Mouse (Mus musculus): Measurements from ENCODE around the gene Cacna1d.
A peak's percentile ranks its signal among the peaks of the same experiment; 100 is the strongest.

The Cacna1d gene

DNA sequence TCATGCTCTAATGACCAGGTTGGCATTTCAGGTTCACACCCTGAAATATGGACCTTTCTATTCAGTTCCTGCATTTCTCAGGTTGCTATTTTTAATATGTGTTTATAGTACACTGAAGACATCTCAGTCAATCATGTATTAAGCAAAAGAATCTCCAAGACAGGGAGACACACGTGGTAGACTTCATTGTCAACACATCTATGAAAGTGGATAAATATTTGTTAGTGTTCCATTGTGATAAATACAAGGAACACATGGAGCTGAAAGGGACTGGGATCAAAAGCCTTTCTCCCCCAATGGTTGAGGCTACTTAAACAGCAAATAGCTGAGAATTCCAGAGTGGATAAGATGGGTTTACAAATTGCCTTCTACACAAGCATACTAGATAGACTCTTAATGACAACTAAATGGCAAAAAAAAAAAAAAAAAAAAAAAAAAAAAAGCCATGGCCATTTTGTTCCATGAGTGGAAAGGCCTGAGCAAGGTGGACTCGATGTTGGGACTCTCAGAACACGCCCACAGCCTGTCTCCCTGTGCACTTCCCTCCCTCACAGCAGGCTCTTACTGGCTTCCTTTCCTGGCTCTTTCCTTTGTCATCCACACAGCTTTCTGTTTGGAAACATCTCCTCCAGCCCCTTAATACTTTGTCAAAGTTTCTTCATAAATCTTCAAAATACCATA, 127.6 kb downstream of the Cacna1d start:
- DNase-seq: no peak

DNA sequence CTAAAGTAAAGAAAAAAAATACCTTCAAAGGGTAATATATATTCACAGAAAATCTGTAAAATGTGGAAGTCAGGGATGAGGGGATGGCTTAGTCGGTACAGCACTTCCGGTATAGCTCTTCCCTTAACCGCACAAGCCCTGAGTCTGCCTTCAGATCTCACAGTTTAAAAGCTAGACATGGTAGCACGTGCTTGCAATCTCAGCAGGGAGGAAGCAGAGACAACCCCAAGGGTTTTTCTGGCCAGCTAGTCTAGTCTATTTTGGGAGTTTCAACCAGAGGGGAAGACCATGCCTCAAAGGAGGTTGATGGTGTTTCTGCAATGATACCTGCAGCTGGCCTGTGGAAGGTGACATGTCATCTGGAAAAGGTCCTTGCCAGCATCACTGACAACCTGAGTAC, 128.9 kb downstream of the Cacna1d start:
- DNase-seq: no peak

DNA sequence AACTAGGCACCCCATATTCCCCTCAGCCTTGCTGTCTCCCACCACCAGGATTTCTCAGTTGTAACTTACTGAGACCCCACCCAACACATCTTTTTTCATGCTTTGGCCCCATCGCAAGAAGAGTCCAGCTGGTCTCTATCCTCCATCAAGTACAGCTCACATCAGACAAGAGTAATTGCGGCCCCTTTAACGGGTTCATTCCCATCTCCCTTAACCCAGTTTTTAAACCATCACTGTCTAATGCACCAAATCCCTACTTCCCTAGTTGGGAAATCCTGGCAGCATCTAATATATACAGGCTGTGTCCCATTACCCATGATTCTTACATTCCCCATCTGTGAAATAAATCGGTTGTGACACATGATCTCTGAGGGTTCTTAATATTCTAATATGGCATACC, 130.8 kb downstream of the Cacna1d start:
- no peak for DNase-seq

DNA sequence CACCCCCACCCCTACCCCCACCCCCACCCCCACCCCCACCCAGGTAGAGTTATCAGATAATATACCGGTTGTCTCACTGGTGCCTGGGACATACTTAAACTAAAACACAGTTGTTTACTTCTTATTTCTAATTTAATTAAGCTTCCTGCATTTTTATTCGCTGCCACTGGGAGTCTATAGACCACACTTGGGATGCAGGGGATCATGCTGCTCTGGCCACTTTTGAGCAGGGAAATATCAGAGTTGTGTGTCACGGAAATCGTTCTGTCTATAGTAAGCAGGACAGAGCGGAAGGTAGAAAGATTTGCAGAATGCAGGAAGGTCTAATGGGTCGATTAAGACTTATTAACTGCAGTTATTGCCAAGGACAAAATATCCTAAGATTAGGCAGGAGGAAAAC, 131.3 kb downstream of the Cacna1d start:
- no peak for DNase-seq

DNA sequence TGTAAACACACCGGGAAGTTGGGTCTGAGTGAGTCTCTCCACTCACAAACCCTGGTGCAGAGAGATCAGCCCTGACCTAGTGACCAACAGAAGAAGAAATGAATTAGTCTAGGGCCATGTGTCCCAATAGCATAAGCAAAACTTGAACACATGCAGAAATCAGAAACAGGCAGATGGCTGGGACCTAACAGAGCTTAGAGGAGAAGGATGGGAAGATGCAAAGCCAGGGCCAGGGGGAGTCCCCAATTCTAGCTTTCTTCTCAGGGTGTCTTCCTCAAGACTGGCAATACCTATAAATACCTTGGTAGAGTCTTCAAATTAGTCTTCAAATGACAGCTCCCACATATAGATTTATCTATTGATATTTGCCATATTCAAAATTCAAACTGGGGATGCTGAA, 133.2 kb downstream of the Cacna1d start:
- no peak for DNase-seq

DNA sequence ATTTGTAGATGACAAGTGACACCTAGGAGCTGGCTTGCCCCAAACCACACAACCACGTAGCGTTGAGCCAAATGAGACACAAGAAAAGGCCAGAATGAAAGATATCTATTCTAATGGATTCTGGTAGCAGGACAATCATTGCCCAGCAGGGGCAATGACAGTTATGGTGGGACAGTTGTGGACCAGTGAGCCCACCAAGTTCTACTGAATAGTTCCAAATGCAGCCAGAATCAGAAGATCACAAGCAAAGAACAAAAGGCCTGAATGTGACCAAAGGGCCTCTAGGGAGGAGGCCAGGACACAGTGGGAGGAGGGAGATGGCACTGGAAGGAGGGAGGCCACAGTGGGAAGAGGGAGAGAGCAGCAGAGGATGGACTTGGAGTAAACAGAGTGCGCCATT, 134.8 kb downstream of the Cacna1d start:
- no peak for DNase-seq

DNA sequence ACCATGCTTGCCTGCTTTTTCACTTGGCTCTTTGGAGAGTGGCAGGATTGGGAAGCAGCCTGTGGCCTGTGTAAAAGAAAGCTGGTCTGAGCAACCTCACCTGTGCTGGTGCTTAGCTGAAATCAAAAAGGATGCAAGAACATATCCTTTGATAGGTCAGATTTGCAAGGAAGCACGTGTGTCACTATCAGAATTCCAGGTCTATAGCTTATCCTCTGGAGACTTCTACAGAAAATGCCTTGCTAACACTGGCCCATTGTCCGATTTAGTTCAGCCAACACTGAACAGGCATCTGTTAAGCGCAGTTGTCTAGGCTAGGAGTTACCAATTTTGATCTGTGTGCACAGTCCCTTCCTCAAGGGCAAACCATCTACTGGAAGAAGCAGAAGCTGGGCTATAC, 136.5 kb downstream of the Cacna1d start:
- DNase-seq: no peak

DNA sequence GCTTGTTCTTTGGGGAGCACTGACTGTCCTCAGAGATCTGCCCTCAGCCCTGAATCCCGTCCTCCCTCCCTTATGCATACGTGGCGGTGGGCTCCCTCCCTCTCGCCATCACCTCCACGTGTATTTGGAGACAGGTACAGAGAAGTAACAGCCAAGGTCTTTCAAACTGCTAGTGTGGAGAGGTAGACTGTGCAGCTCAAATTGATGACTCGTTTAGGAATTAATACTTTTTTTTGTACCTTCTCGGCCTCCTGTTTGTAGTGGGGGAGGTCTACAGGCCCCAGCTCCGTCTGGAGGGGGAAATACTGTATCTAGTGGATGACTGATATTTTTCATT, 137.2 kb downstream of the Cacna1d start:
- DNase-seq: no peak

DNA sequence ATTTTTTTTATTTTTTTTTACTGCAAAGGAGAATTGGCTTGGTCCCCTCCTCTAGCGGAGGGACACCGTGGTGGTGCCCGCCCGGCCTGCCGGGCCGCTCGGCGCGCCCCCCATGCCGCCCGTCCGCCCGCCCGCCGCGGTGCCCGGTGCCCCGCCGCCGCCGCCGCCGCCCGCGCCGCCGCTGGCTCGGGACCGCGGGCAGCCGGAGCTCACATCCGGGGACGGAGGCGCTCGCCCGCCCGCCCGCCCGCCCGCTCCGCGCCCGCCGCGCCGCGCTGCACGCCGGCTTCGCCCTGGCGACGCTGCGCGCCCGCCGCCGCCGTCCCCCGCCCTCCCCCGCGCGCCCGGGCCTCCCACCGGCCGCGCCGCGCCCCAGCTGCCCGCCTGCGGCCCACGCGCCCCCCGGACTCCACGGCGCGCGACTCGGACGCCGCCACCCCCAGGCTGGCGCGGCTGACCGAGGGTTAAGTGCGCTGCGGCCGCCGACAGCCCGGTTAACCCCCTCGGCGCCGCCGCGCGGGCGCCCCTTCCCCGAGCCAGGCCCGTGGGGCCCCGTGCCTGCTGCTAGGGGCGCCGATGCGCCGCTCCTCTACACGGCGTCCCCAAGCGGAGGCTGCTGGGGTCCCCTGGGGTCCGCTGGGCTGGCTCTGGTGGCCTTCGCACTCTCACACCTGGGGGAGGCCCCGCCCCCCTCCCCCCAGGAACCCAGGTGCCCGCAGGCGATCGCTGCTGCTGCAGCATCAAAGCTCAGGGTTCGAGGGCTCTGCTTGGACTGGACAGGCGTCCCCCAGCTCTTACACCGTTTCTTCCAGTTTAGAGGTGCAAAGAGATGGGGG, 137.7 kb downstream of the Cacna1d start:
- DNase-seq: peak; percentile 45

DNA sequence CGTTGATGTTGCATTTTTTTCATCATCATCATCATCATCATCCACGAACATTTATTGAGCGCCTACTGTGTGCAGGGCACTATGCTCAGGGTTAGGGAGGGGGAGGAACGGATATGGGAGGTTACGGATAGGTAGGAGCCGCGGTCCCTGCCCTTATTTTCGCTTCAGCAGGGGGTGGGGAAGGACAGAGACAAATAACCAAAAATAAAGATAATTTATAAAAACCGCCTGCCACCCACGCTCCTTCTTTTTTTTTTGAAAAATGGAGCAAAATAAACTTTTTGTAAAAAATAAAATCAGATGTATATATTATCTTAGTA, 138.3 kb downstream of the Cacna1d start:
- no peak for DNase-seq

DNA sequence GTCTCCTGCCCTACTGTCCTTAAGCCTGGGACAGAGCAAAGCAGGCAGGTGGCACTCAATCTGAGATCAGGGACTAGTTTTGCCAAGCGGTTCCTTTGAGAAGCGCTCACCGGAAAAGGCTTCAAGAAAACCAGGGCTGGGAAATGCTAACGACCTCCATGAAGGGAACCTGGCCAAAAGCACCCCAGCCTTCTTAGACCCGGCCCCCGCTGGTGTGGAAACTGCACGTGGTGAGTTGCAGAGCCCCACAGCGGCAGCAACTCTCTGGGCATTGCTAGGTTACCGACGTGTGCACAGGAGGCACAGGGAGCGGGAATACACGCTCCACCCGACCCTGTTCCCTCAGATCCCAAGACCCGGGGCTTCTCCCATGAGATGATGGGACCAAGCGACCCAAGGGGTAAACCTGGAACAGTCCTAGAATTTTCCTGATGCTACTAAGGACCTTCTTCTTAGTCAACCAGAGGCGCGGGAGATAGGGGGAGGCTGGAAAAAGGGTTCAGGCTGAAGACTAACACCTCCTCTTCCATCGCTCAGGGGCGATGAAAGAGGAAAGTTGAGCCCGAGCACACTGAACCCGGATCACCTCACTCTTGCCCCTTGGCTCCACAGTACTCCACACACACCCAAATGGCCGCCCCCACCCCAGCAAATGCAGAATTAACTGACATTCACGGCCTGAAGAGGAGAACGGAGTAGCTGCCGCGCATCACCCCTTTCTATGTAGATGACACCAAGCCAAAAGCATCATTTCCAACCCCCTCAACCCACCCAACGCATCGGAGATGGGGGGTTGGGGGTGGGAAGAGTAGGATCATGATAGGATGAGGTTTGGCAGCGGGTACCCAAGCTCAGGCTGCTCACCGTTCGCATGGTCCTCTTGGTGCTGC, 138.9 kb downstream of the Cacna1d start:
- DNase-seq: peak; percentile 44

DNA sequence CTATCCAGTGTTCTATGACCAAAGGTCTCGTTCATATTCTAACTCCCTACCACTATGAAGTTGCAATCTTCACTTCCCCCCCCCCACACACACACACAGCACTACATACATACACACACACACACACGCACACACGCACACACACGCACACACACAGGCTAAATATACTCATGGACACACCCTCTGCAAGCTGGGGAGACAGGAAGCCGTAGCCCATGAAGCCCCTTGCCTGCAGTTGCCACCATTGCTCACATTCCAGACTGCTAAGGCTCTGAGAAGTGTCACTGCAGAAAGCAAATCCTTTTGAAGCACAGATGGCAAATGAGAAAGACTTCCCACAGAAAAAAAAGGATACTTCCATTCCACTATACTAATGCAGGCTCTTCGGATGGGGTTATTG, 141.0 kb downstream of the Cacna1d start:
- DNase-seq: no peak

DNA sequence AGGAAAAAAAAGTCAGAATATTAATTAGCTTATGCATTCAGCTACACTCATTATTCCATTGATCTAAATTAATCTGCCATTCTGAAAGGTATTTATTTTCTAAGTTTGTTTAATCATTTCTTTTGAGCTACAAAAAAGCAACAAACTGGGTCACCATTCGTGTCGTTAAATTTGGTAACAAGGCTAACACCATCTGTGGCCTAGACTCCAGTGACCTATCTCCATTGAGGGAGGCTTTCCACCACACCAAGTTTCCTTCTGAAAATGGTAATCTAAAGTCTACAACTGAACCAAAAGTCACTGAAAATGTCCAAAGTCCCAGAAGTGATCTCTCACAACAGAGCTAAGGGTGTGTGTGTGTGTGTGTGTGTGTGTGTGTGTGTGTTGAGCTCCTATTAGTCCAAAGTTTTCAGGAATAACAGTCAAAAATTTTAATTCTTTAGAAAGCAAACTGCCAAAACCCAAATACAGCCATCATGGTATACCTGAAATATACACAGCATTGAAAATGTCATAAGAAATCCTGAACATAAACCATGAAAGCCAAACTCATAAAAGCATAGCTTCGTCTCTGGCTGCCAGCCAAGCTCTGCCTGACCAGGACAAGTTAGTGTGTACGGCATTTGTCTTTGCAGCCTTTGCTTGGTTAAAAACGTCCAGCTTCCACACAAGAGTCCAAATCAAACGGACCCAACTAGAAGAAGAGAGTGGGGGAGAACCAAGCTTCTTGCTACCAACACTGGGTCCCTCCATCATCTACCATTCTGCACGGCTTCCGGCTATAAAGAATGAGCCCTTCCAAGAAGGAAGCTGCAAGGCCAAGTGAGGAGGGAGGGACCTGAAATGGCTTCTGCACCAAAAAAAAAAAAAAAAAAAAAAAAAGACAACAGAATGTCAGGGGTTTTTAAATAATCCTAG, 146.0 kb downstream of the Cacna1d start:
- DNase-seq: peak; percentile 68

DNA sequence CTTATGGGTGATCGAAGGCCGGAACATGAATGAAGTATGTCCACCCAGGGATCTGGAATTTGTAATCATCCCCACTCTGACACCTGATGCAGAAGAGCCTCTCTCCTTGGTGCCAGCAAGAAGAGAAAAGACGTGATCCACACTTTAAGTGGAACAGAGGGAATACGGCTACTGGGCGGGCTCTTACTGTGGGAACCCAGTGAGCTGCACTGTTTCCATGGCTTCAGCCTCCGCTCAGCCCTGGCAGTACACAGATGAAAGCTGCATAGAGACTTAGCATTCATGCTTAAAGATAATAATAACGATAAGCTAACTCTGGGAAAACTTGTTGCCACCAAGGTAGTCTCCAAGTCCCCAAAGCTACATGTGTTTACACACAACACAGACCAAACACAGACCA, 147.5 kb downstream of the Cacna1d start:
- DNase-seq: no peak

DNA sequence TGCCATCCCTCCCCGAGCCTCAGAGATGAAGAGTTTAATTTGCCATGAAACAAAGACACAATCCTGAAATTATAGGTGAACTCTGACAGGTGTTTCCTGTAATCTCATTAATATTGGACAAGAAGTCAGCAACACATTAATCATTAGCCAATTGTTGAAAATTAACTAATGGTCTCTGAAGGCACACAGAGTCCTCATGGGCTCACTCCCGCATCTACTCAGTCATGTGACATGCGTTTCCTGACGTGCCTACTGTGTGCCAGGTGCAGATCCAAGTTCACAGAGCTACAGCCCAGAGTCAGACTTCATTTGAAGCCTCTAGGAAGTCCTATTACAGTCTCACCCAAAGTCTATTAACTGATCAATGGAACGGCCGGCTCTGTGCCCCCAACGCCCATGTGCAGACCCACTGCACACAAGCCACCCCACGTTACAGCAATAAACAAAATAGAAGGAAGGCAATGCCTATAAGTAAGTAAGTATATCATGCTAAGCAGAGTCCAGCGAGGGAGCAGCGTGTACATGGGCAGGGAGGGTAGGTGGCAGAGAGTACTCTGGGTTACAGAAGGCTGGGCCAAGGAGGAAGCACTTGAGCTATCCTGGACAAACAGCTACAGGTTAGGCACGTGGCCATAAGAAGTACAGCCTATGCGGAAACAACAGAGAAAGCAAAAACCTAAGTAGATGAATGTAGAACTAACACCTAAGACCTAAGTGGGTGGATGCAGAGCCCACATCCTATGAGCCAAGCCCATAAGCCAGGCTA, 149.2 kb downstream of the Cacna1d start:
- peak; percentile 50 for DNase-seq

DNA sequence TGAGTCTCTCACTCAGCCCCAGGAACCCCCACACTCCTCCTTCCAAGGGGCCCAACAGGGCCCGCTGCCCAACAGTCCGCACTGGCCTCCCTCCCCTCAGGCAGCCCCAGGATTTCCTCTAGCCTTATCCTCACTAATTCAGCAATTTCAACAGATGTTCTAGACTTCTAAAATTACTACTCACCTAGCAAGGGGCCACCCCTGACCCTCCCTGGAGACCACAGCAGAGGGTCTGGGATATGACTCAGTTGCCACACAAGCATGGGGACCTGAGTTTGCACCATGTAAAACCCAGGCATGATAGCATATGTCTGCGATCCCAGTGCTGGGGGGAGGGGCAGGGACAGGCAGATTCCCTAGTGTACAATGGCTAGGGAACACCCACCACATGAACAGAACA, 151.1 kb downstream of the Cacna1d start:
- no peak for DNase-seq

DNA sequence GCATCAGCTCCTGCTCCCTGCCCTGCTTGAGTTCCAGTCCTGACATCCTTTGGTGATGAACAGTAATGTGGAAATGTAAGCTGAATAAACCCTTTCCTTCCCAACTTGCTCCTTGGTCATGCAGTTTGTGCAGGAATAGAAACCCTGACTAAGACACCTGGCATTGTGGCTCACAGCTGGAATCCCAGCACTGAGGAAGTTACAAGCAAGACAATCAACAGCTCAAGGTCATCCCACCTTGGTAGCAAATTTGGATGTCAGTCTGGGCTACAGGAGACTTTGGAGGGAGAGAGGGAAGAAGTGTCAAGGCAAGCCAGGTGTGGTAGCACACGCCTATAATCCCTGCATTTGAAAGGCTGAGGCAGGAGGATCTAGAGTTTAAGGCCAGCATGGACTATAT, 159.4 kb downstream of the Cacna1d start:
- no peak for DNase-seq

DNA sequence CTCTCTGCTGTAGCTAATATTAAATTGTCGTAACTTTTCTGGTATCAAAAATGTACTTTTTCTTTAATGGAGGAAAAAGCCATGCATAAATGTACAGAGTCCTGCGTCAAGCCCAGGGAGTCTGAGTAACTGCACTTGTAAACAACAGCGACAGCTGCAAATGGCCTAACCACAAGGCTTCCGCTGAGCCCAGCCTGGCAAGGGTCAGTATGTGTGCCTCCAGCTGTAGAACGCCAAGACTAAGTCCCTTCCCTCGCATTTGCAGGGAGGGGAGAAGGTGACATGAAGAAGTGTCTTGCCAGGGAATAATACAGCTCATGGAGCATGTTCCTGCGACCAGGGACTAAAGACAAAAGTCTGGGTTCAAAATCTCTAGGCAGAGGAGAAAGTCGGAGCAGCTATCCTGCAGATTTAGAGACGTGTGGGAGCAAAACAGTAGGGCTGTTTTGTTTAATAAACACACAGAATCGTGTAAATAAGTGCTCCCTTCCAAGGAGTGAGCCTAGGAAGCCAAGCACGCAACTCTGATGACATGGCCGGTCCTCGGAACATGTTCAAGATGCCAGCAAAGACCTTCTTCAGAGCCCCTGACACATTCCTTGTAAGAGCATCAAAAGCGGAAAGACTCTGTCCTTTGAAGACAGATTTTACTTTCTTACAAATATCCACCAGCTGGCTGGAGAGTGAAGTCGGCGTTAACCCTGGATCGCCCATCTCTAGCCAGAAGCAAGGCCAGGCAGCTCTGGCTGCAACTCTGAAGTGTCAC, 160.7 kb downstream of the Cacna1d start:
- no peak for DNase-seq

DNA sequence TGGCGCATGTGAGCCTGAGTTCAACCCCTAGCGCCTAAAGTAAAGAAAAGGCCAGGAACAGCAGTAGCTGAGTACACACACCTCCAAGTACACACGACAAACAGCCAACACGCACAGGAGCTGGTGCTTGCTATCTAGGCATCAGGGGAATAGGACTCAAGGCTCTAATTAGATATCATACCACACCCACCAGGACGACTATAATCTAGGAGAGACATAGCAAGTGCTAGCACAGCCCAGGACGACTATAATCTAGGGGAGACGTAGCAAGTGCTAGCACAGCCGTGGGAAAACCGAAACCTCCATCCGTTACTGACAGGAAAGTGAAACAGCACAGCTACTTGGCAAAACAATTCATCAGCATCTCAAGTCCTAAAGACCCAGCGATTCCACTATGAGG, 162.1 kb downstream of the Cacna1d start:
- no peak for DNase-seq

DNA sequence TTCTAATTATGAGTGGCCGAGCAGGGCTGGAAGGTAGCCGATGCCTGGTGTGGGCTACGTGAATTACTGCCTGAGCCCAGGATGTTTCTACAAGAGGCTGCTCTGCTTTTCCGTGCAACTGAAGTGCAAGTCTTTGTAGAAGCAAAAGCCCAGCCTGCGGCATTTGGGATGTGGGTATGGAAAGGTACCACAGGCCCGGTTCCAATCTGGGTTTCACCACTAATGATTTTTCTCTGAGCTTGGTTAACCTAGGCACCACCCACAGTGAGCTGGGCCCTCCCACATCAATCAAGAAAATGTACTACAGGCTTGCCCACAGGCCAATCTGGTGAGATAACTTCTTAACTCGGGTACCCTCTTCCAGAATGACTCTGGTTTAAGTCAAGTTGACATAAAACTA, 163.8 kb downstream of the Cacna1d start:
- DNase-seq: no peak

DNA sequence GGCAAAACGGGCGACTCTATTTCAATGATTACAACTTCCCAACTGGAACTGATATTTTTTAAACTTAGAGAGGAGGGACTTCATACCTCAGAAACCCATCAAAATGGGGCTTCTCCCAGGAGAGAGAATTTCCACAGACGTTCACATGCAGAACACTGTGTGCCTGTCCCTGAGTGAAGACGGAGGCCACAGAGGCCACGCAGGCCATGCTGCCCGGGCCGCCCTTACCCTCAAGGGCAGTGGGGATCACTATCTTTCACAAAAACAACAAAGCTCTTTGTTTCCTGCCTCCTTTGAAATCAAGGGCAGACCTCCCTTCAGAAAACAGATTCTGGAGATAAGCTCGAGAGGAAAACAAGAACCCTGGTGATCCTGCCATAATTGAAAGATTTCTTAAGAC, 164.2 kb downstream of the Cacna1d start:
- no peak for DNase-seq
